Mouse (Mus musculus): ENCODE data around the gene Adig.
A peak's percentile ranks its signal among the peaks of the same experiment; 100 is the strongest.

Gene Adig

GRCm38 (mm10) chr2:158539433-158540305, 37.3 kb downstream of the Adig start:
- DNase-seq (ENCODE audit: low read depth, low spot score) = peak; percentile 33

- DNase-seq (ENCODE audit: low read depth, low spot score) = no peak
Measured at GRCm38 (mm10) chr2:158541286-158541685, 38.9 kb downstream of the Adig start.

DNA sequence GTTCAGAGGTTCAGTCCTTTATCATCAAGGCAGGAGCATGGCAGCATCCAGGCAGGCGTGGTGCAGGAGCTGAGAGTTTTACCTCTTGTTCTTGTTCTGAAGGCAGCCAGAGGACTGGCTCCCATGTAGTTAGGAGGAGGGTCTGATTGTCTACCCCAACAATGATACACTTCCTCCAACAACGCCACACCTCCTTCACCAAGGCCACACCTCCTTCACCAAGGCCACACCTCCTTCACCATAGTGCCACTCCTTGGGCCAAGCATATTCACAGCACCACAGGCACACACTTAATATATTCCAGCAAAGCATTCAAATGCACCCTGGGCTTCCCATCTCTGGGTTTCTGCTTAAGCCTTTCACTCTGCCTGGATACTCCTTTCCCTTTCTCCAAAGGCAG, 42.9 kb downstream of the Adig start:
- DNase-seq (ENCODE audit: low read depth, low spot score) = no peak

DNA sequence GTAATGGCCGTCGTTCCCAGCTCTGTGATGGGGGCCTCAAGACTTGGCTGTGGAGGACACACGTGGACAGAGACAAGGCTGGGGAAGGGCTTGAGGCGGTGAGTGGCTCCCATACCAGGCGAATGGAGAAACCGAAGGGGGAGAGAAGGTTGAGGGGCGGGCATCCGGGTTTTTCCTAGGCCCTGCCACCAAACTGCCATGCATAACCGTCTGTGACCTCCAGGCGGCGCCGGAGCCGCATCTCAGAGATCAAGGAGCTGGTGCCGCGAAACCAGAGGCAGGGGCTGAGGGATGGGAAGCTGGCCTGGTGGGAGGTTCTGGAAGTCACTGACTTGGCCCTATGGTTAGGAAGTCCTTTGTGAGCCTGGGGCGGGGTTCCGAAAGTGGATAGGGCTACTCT, 44.3 kb downstream of the Adig start:
- DNase-seq (ENCODE audit: low read depth, low spot score) = peak; percentile 87

- DNase-seq (ENCODE audit: low read depth, low spot score) = peak; percentile 83
Measured at GRCm38 (mm10) chr2:158550067-158550466, 47.7 kb downstream of the Adig start.

- no peak for DNase-seq (ENCODE audit: low read depth, low spot score)
Measured at GRCm38 (mm10) chr2:158554366-158554765, 52.0 kb downstream of the Adig start.

DNA sequence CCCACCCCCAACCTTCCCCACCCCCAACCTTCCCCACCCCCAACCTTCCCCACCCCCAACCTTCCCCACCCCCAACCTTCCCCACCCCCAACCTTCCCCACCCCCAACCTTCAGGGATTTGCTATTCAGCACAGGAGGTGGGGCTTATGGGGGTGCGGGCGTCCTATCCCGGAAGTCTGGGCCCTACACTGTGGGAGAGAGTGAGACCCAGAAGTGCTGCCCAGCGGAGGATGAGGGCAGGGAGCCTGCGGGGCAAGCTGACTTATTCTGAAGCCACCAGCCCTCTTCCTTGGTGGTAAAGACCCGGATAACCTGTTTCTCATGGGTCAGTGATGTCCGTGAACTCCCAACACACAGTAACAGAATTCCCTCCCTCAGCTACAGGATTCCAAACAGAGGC, 52.8 kb downstream of the Adig start:
- no peak for DNase-seq (ENCODE audit: low read depth, low spot score)

- no peak for DNase-seq (ENCODE audit: low read depth, low spot score)
Measured at GRCm38 (mm10) chr2:158555812-158556211, 53.4 kb downstream of the Adig start.

- peak; percentile 74 for DNase-seq (ENCODE audit: low read depth, low spot score)
Measured at GRCm38 (mm10) chr2:158556225-158556624, 53.8 kb downstream of the Adig start.

DNA sequence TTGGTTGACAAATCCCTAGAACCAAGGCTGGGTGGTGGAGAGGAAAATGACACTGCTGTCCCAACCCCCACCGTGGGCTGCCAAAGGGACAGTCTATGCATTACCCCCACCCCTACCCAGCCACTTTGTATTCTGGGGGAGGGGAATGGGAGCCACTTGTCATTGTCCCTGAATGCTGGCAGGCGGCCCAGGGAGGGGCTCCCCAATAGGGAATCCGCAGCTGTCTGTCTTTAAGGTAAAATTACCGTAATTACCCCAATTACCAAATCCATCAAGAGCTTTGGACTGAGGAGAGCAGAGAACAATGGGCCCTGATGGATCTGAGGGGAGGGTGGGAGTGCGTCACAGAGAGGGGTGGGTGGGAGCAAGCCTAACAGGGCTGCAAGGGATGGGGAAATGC, 54.3 kb downstream of the Adig start:
- DNase-seq (ENCODE audit: low read depth, low spot score) = no peak

All from mesoderm, embryonic 11.5 days (tissue).